Mouse (Mus musculus) c-Kit-positive CD71-negative TER-119-negative erythroid progenitor cells, embryonic 14.5 days (primary cell): ENCODE measurements around the gene Fgfr2.
A peak's percentile ranks its signal among the peaks of the same experiment; 100 is the strongest.
"Not testable (repeated sequence)": the region's sequence is repeated elsewhere in the genome, so short reads cannot be mapped to it uniquely, and the experiment has no call there.

Experiments
- DNase-seq: peaks from one replicate; pipeline ENCODE4 v3.0.0-alpha.2; 2013; ENCODE audit warnings: low read depth

Fgfr2 gene

DNA sequence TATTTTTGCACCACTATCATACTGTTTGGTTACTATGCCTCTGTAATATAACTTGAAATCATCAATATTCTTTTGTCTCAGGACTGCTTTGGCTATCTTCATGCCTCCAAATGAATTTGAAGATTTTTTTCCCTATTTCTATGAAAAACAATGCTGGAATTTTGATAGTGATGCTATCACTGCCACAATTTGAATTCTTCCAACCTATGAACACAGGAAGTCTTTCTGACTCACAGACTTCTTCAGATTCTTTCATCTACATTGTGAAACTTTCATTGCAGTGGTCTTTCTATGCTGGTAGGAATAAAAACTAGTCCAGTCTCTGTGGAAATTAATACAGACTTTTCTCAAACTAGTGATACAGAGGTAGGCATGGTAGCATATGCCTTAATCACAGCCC, 2631.1 kb downstream of the Fgfr2 start:
- no peak for DNase-seq

DNA sequence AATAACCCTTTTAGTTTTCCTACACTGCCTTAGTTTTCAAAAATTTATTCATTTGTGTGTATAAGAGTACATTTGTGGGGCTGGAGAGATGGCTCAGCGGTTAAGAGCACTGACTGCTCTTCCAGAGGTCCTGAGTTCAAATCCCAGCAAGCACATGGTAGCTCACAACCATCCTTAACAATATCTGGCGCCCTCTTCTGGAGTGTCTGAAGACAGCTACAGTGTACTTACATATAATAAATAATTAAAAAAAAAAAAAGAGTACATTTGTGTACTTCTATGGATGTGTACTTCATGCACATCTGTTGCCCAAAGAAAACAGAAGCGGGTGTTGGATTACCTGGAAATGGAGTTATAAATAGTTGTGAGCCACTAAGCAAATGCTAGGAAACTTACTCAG, 2644.1 kb downstream of the Fgfr2 start:
- not testable (repeated sequence) for DNase-seq

DNA sequence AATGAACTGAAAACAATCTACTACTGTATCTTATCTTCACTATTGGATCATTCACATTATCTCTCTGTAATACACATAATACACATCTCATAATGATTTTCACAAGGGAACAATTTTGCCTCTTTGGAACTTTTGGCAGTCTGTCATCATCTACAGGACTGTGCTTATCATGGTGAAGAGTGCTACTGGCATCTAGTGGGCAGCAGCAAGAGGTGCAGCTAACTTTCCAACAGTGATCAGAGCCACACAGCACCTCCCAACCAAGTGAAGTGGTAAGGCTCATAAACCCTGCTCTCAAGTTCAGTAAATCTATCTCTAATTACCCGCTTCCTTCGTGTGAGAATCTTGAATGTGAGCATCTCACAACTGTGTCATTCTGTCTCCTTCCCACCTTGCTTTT, 2647.2 kb downstream of the Fgfr2 start:
- peak; percentile 8 for DNase-seq

DNA sequence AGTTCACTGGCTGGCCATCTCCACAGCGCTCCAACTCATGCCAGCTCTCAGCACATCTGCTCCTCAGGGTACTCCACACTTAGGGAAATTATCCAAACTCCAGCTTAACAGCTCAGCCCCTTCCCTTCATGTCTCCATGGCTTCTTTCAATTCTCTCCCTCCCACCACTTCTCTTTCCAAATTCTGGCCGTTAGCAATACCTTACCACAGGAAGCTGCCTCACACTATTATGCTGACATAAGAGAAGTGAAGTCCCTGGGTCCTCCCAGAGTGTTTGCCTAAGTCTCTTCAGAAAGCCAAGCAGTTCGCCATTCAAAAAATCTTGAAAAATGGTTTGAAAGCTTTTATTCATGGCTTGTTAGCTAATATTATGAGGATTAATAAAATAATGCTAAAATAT, 2649.3 kb downstream of the Fgfr2 start:
- DNase-seq: no peak

DNA sequence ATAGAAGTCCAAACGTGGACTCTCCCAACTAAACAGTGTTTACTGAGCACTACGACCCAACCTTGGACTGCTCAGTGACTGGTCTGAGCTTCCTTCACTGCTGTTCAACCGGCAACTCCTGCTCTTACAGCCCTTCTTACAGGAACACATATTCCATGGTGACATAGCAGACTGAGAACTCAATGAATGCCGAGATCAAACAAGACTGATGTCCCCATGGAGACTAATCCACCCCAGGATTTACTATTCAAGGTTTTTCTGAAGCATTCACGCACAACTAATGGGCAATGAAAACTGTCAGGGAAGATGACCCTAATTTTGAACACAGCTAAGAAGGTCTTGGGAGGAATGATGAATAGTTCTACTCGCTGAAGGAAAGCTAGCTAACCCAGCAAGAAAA, 2650.5 kb downstream of the Fgfr2 start:
- DNase-seq: no peak

DNA sequence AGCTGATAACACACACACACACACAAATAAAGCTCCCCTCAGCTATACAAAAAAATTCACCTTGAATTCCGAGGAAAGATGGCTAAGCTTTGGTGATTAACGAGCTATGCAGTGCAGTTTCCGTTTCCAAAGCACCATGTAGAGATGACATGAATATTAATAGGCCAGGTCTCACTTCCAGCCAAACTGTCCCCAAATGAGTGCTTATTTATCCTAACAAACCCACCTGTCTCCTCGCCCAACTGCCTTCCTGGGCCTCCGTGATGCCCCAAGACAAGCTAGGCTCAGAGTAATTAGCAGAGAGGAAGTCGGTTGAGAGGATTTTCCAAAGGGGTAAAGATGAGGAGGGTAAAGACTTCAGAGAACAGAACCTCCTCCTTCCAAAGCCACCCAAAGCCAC, 2652.1 kb downstream of the Fgfr2 start:
- no peak for DNase-seq

DNA sequence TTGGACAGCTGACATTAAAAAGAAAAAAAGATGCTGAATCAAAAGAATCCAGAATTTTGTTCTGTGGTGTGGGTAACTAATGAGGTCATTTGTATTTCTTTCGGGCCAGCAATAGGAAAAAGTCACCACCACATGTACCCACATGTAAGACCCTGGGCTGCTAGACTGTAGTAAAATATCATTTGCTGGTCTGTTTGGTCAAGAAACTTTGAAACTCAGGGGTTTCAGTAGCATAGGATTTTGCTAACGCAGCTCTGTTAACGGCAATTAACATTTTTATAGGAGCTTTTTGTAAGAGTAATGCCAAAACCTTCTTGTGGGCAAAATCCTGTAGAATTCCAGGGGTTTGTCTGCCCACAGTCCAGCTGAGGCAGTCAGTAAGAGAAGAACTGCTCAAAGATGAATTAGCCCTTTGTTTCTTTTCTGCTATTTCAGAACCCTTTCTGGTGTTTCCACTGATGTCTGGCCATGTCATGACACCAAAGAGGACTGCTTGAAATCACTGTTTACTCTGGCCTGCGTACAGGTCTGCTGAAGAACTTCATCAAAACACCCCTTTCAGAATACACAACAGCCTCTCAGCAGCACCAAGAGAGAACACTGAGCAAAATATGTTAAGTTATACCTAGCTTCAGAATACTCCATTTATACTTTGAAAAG, 2667.4 kb downstream of the Fgfr2 start:
- DNase-seq: no peak

DNA sequence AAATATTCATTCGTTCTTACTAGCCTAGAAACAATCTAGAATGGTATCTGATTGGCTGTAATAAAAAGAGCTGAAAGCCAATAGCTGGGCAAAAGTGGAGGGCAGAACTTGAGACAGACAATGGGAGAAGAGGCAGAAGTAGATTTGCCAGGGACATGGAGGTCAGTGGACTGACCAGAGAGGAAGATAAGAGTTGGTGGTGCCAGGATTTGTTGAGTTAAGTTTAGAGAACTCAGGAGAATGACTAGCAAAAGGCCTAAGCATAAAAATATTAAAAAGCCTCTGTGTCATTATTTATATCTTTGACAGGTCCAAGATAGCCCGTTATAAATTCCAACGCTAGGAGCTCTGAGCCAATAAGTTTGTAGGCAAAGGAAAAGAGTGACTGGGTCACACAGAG, 2668.9 kb downstream of the Fgfr2 start:
- no peak for DNase-seq

DNA sequence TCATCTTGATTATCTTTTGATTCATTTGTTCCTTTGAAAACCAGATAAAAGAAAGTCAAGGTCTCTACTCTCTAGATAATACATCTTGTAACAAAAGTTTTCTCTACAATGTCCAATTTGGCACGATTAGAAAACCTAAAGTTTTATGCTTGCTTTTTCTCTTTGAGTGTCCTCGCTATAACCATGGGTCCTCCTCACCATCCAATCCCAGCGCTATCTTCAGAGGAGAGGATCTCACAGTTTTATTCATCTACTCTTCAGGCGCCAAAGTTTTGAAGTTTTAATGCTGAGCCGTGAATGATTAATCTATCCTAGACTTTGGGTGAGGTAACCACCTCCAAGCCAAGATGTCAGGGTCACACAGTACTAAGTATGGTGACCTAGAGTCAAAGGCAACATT, 2687.4 kb downstream of the Fgfr2 start:
- DNase-seq: no peak

DNA sequence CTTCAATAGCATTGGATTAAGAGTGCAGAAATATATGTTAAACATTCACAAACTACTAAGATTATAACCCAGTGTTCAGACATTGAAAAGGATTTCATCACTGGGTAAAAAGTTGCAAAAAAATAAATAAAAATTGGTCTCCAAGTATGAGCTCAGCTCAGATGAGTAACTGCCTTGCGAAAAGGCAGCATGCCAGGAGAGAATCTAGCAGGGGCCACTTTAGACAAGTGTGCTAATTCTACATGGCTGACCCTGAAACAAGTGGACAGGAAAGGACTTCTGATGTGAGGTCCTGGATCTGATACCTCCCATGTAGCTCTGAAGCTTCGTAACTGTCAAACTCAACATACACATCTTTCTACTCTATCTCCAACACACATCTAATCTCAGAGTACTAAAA, 2691.0 kb downstream of the Fgfr2 start:
- DNase-seq: no peak

DNA sequence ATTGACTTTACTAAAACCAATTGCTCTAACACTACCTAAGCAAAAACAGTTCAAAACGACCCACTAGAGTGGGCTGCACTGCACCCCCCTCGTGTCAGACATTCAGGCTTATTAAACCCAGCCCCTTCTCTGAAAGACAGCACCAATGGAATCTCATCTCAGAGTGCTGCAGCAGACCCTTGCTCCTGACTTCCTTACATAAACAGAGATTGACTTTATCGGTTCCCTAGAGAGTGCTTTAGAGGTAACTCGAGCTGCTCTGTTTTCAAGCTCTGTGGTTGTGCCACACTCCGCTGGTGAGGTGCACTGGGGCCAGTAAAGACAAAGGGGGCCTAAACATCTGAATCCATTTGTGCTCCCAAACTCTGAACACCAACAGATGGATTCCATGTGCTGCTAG, 2696.6 kb downstream of the Fgfr2 start:
- DNase-seq: no peak

DNA sequence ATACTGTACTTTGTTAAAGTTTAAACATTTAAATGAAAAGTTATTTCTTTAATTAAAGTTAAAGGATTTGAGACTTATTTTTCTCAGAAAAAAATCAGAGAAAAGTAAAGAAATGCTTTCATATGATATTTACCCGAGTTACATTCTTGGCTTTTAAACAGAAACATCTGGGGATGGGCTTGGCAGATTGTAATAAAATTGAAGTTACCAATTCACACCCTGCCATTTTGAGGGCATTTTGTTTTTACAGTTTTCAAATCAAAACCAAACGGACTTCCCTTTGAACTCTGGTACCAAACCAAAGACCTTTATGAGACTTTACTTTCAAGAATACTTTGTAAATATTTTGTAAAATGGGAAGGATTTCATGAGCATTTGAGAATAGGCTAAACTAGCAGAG, 2697.2 kb downstream of the Fgfr2 start:
- no peak for DNase-seq

DNA sequence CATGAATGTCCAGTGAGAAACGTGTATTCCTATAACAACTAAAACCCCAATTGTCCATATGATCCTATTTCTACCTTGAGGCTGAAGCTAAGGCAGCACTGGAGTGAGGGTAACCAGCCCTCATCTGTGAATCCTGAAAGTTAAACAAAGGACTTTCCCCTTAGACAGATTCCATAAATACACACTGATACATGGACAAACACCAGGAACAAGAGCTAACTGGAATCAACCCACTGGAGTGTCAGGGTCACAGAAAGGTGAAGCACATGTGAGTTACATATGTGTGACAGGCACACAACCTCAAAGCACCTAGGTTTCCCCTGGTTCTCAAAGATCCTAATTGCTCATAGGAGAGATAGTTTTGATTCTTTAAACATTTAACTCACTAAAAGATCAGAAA, 2703.2 kb downstream of the Fgfr2 start:
- DNase-seq: no peak

DNA sequence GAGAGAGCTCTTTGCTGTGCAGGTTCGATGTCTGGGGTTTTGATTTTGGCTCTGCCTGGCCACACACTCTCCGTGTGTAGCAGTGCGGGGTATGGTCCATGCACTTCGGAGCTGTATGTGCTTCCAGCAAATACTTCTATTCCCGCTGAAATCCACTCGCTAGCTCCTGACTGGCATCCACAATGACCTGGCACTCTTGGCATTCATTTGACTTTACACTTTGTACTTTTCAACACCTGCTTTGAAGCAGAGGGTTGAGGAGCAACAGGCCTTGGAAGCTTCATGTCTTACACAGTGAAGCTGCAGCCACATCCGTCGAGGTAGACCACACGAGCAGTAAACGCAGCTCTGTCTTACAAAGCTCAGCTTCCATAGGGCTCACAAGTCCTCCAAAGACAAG, 2715.5 kb downstream of the Fgfr2 start:
- DNase-seq: no peak

DNA sequence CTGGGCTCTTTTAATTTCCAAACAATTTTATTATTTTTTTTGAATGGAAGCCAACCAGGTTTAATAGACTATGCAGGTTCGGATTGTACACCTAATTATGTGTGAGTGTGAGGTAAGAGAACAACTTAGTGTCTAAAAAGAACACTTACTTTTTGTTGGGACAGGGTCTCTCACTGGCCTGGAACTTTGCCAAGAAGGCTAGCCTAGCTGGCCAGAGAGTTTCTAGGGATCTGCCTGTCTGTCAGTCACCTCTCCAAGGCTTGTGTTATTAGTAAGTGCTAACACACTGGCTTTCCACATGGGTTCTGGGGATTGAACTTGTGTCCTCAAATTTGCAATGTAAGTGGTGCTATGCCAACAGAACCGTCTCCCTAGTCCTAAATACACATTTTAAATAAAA, 2719.8 kb downstream of the Fgfr2 start:
- no peak for DNase-seq

DNA sequence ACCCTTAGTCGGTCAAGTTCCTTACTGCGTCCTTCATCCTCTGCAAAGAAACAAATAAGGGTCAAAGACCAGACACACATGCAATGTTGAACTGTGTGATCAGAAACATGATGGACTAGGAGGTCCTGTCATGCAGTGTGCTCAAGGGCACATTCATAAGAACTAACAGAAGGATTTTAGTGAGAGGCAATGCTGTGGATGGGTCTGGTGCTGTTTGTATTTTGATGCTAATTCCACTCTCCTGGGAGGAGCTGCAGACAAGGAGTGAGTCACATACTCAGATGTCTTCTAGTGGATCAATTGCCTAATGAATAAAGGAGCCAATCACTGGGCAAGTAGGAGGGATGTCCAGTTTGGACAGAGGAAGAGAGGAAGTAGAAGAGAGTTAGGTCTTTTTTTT, 2728.5 kb downstream of the Fgfr2 start:
- DNase-seq: no peak

DNA sequence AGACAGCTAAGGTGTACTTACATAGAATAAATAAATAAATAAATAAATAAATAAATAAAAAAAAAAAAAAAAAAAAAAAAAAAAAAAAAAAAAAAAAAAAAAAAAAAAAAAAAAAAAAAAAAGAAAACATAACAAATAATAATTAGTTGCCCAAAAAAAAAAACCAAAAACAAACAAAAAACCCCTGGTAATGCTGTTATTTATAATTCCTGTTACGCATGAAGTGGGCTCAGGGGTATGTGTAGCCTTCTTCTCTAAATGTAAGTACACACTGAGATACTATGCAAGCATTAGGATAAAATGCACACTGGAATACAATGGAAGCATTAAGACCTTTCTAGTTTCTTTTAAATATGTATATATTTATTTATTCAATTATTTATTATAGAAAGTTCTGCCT, 2733.1 kb downstream of the Fgfr2 start:
- not testable (repeated sequence) for DNase-seq

DNA sequence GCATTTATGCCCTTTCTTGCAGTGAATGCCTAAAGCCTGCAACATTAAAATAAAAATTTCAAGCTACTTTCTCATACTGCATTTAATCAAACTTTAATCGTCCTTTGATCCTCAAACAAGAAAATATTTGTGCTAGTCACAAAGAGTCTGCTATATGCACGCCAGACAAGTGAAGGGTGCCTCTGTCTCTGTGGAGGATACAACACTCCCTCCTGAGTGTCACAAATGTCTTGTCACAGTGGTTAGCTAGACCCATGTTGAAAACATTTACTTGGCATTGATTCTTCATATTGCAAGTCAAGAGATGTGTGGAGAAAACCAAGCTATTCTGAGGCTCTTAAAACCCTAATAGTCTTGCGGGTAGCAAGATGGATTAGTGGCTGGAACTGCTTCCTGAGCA, 2736.8 kb downstream of the Fgfr2 start:
- no peak for DNase-seq

DNA sequence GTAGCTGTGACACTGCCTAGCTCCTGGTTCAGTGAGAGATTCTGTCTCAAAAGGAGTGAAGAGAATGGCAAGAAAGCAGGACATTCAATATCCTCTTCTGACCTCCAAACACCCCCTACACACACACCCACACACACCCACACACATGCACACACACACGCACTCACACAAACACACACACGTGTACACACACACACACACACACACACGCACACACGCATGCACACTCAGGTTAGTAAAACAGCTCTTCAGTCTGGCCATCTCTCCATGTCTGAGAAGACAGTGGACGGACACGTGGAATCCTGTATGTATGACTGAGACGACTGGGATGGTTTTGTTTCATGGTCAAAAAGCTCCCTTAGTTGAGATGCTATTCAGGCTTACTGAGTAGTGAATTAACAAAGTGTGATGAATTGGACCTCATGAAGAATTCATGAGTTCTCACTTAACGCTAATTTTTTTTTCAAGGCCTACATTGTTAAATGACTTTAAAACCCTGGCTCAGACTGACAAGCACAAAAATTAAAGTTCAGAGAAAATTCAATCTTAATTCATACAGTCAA, 2737.3 kb downstream of the Fgfr2 start:
- no peak for DNase-seq

DNA sequence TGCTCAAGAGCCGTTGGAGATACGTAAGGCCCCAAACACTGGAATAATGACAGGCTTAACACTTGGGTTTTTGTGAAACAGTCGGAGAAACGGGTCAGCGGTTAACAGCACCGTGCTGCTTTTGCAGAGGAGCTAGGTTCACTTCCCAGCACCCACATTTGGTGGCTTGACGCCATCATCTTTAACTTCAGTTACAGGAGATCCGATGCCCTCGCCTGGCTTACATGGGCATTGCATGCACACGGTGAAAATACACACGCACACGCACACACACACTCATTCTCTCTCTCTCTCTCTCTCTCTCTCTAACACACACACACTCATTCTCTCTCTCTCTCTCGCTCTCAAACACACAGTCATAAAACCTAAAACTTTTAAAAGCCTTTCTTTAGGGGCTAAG, 2741.0 kb downstream of the Fgfr2 start:
- no peak for DNase-seq

DNA sequence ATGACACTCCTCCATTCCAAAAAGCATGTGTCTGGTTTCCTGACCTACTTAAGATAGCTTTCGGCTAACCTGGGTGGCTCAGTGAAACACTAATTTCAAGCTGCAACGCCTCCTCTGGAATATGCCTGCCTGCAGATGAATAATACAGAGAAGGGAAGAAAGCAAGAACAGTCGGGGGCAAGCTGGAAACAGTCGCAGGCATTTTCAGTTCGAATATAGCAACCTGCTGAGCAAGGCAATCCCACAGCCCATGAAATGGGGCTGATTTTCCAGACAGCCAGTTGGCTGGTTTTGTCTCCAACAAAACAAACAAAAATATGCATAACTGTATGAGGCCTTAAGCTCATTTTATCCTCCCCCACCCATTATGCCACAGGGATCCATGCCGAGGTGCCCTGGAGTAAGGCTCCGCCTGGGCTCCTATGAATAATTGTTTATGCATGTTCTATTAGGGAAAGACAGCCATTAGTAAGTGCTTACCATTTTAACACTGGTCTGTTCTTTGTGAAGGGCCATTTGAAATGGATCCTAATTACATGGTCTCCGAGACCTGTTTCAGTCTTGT, 2741.7 kb downstream of the Fgfr2 start:
- DNase-seq: no peak

DNA sequence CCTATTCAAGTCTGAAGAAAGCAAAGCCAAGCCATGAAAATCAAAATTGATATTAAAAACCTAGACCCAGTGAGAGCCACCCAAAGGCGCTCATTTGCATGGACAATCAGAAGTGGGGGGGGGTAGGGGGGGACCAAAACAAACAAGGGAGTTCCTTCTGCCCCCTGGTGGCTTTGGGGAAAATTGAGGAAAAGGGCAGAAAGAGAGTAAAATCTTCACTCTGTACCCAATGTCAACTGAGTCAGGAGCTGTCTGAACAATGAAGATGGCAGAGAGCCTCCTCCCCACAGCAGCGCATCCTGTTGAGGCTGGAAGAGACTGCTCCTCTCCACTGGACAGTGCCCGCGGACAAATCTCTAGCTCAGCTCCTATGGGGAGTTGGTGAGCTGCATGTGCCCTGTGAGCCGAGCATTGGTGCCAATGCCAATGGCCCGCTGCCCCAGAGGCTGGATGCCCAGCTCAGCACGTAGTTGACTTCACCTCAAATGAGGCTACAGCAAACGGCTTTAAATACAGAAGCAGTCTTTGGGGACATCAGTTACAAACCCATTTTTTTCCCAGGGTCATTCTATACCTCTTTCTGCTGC, 2742.3 kb downstream of the Fgfr2 start:
- DNase-seq: no peak

DNA sequence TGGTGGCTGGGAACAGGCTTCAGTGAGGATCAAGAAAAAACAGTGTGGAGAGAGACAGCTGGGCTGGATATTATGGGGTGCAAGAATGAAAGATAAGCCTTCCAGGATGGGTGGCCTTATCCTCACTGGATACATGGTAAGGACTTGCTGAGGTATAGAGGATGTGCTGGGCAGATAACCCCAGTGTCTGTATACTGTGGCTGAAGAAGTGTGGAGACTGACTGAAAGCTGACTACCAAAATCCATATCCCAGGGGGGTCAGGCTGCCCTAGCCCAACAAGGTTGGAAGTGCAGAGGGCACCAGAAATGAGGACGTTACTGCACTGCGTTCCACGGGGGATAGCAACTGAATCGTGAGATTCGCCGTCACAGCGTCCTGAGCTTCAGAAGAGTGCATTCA, 2742.8 kb downstream of the Fgfr2 start:
- DNase-seq: no peak

DNA sequence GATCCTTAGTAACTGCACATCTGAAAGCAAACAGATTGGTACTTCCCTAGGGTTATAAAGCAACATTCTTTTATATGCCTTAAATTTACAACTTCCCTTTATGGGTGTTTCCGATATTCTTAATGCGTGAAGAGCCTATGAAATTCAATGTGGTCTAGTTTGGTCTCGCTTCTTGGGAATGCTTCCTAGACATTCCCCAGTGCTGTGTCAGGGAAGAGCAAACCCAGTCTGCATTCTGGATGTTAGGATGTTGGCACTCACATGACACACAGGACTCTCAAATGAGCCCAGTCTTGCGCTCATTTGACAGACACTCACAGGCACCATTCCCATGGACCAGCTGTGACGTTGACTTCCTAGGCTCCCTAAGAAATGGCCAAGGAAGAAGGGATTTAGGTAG, 2743.3 kb downstream of the Fgfr2 start:
- DNase-seq: no peak
